Mouse (Mus musculus) adrenal gland, adult 8-10 months (tissue): Measurements from ENCODE around the gene Lrrfip1. TPM values are rescaled to one million over a fixed set of nuclear protein-coding genes. Genes with fewer than 3 reads are reported as not detected.

Source experiments
- DNase-seq: peaks from one replicate; pipeline ENCODE4 v3.0.0; 2022
- total RNA-seq, 4 experiments: library from RNA; stranded (reverse); gene quantifications; 2 replicates each; pipeline ENCODE4 v1.2.4; 2022

Gene Lrrfip1
- total RNA-seq, 4 experiments from 2014 or later = 50.3 to 77.4 (median 59.8) TPM

DNA sequence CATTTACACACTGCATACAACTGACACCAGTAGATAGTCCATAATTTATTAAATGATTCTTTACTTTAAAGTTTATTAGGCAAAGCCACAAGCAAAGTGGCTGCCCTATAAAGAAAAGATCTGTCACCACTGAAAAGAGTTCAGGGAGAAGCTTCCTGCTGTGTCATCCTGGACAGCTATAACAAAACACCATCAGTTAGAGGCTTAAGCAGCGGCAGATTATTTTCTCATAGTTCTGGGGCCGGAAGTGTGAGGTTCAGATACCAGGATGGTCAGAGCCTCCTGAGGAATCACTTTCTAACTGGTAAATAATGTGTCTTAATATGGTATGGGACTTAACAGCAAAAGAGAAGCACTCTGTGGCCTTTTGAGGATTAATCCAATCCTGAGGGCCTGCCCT is 153.0 kb downstream of the Lrrfip1 start:
- DNase-seq = no peak

DNA sequence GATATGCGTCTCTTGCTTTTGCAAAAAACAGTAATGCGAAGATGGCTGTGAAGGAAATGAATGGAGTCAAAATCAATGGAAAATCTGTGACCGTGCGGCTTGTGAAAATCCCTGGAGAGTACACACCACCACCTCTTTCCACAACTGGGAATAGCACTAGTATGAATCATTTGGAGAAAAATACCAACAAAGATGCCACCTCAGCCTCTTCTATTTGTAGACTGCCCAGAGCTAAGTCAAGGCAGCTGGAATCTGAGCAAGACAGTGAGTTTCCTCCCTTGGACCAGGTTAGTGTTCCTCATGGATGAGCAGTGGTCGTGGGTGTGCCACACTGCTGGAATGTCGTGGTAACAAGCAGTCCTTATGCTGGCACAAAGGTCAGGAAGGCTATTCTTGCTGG is 168.3 kb downstream of the Lrrfip1 start:
- no peak for DNase-seq

DNA sequence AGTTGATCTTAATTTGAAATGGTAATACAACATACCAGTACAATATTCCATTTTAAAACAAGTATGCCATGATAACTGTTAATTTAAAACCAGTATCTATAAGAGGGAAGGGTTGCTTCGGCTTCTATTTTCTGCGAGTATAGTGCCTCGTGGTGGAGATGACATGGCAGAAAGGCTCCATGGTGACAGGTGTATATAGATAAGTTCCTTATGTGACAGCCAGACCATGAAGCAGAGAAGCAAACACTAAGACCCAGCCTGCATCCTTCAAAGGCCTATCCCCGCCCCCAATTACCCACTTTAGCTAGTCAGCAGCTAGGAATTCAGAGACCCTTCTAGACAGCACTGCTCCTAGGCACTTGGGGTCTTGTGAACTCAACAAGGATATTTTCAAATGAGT is 170.6 kb downstream of the Lrrfip1 start:
- no peak for DNase-seq

DNA sequence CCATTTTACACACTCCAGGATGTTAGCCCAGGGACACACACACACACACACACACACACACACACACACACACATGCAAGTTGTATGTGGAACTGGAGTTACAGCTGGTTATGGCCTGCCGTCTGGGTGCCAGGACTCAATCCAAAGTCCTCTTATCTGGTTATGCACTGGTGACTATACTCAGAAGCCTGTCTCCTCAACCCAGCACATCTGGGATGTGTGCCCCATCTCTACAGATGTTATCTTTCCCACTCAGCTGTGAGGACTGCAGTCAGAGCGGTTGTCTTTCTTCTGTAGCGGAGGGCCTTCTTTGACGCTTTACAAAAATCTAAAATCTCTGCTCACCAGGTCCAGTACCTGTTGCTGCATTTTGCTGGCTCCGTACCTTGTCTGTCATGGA is 176.3 kb downstream of the Lrrfip1 start:
- DNase-seq = no peak

DNA sequence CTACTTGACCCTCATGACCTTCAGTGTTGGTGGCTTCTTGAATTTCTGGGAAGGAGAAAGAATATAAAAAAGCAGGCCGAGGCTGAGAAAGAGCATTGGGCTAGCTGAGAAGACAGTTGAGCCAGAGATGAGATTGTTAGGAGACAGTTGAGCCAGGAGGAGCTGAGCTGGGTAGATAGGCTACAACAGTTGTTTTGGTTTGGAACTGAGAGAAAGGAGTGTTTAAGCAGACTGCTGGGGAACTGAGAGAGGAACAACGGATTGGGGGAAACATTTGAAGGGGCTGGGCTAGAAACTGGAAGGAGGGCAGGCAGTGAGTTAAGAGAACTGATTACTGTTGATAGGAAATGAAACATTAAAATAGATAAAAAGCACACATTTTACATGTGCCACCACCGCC is 177.5 kb downstream of the Lrrfip1 start:
- DNase-seq = no peak

DNA sequence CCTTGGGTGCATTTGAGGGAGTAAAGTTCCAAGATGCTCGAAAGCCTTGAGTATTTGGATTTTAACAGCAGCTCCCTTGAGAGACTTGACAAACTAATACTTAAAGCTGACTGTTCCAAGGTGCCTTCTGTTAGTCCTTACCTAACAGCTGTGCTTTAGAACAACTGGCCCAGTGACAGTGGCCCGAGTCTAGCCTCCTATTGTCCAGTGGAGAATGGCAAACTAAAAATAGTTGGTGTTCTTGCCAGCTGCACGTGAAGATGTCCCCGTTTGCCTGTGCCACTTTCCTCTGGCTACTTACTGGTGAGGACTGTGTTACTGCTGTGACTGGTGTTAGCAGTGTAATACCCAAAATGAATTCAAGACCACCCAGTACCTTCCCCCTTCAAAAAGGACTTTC is 178.3 kb downstream of the Lrrfip1 start:
- no peak for DNase-seq

Other genes starting within 250 kb of the Lrrfip1 start
- 10 to 100 TPM; 14.7 to 40.9 (median 19.8) TPM for gene Col6a3, start 154.8 kb upstream of the Lrrfip1 start, total RNA-seq
- gene Mlph, start 83.7 kb upstream of the Lrrfip1 start, total RNA-seq = 1 to 10 TPM; 3.8 to 7.5 (median 5.4) TPM
- not detected for gene Prlh, start 45.6 kb upstream of the Lrrfip1 start, total RNA-seq
- not detected for gene Rab17, start 29.1 kb upstream of the Lrrfip1 start, total RNA-seq
- not detected for gene Rbm44, start 146.4 kb downstream of the Lrrfip1 start, total RNA-seq
- gene Ramp1, start 181.1 kb downstream of the Lrrfip1 start, total RNA-seq = 10 to 100 TPM in 2 of 4 experiments, 1 to 10 TPM in 2; 7.6 to 11.6 (median 10.0) TPM